Mouse (Mus musculus): ENCODE data around the gene Zfp563.

Zfp563 gene

GRCm38 (mm10) chr17:33089220-33089949, at the start of gene Zfp563:
Gene Zfp563 (plus strand): TSS chr17:33089310.
- peak; percentile 47 for DNase-seq (ENCODE audit: extremely low read depth, low read depth, low spot score)

DNA sequence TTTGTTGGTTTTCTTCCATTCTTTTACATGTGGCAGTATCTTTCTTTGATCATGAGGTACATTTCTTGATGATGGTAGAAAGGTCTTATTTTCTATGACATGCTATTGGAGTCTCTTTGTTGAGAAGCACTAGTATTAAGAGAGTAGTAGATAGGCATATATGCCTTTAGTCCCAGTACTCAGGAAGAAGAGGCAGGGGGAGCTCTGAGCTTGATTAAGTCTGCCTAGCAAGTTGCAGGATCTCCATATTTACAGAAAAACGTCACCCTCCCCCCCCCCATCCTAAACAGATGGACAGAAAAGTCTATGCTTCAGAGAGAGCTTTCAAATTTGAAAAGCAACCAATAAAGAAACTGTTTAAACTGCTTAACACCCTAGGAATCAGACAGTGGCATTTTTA, 30.3 kb upstream of the Zfp563 start:
- DNase-seq (ENCODE audit: extremely low read depth, low read depth, low spot score) = no peak

GRCm38 (mm10) chr17:33063001-33063400, 26.1 kb upstream of the Zfp563 start:
- no peak for DNase-seq (ENCODE audit: extremely low read depth, low read depth, low spot score)

- DNase-seq (ENCODE audit: extremely low read depth, low read depth, low spot score) = no peak
These were observed 21.2 kb upstream of the Zfp563 start, which contains the start of gene 4921501E09Rik for GRCm38 (mm10) chr17:33067958-33068357. Gene 4921501E09Rik (minus strand): TSS chr17:33068058.

GRCm38 (mm10) chr17:33091630-33092029, 2.5 kb downstream of the Zfp563 start:
- DNase-seq (ENCODE audit: extremely low read depth, low read depth, low spot score) = no peak

GRCm38 (mm10) chr17:33092391-33093193, 3.5 kb downstream of the Zfp563 start:
- no peak for DNase-seq (ENCODE audit: extremely low read depth, low read depth, low spot score)

- no peak for DNase-seq (ENCODE audit: extremely low read depth, low read depth, low spot score)
These were observed 8.3 kb downstream of the Zfp563 start for GRCm38 (mm10) chr17:33097396-33097795.

DNA sequence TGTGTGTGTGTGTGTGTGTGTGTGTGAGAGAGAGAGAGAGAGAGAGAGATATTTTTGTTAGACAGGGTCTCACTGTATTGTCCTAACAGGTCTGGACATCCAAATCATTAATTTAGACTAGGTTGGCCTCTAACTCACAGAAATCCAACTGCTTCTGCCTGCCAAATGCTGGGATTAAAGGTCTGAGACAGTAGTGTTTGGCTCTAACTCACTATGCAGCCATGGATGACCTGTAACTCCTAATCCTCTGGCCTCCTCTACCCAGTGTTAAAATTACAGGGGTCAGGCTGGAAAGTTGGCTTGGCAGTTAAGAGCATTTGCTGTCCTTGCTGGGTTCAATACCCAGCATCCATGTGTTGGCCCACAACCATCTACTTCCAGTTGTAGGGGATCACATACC, 35.4 kb downstream of the Zfp563 start:
- DNase-seq (ENCODE audit: extremely low read depth, low read depth, low spot score) = no peak

DNA sequence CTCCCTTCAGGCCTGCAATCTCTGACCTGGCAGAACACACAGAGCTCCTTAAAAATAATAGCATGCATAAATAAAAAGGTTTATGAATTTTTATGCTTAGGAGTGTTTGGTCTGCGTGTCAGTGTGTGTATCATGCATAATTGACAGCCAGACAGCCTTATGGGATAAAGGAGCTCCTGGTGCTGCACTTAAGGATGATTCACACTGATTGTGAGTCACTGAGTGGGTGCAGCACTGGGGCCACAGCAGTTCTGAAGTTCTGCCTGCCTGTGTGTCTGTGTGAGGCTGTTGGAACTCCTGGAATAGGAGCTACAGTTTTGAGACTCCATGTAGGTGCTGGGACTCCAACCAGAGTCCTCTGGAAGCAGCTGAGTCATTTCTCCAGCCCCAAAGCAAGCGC, 37.1 kb downstream of the Zfp563 start:
- DNase-seq (ENCODE audit: extremely low read depth, low read depth, low spot score) = no peak

DNA sequence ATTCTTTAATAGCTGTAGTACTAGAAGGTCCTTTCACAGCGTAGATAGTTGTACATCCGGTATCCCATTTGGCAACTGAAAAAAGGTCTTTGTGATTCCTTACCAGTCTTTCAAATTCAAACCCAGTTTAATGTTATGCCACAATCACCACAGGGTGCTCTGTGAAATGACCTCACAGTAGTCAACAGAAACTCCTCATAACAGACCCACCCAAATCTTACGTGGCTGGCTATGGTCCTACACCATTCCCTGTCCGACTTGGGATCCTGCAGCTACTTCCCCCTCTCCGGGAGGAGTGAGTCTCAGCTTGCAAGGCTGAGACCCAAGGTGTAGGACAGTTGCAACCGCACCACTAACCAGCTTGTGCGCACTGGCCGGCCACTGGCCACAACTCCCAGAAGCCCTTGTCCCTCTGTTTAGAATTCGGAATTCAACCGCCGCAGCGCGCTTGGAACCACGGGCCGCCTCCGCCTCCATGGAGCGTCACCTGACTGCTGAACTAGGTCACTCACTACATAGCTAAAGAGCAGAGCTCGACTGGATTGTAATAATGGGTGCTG, 50.2 kb downstream of the Zfp563 start, which contains the start of gene Morc2b:
Morc2b (minus strand) TSS at position 423 of the 560 bp plus-strand sequence.
- no peak for DNase-seq (ENCODE audit: extremely low read depth, low read depth, low spot score)
